Mouse (Mus musculus) neural tube, embryonic 11.5 days (tissue): Measurements from ENCODE around the gene Ccl19. TPM values are rescaled to one million over a fixed set of nuclear protein-coding genes. Genes with fewer than 3 reads are reported as not detected.
"Not testable (repeated sequence)": the region's sequence is repeated elsewhere in the genome, so short reads cannot be mapped to it uniquely, and the experiment has no call there.

ENCODE experiments used
- ATAC-seq: fragments of 200-750 bp; cut with Nextera tagmentation; 2 replicates; pipeline ENCODE4 v1.8.0; 2017; ENCODE audit warnings: moderate number of reproducible peaks, mild to moderate bottlenecking, moderate TSS enrichment, moderate library complexity; ENCODE audit not compliant: insufficient read depth, low FRiP score, low TSS enrichment
- DNase-seq: peaks from one replicate; pipeline ENCODE4 v3.0.0-alpha.2; 2015; ENCODE audit warnings: low spot score
- H3K27ac ChIP-seq: fragments of 300-500 bp; sonication (generic); 2 replicates; pipeline ENCODE4 v1.5.1; 2014; ENCODE audit warnings: low read depth, mild to moderate bottlenecking, low read length
- H3K27me3 ChIP-seq: fragments of 300-500 bp; sonication (generic); 2 replicates; pipeline ENCODE4 v1.6.1; 2014; ENCODE audit warnings: mild to moderate bottlenecking, low read length, mixed read lengths; ENCODE audit not compliant: control insufficient read depth, insufficient read depth
- H3K36me3 ChIP-seq: fragments of 300-500 bp; sonication (generic); 2 replicates; pipeline ENCODE4 v1.6.1; 2014; ENCODE audit warnings: mild to moderate bottlenecking, low read length, moderate library complexity, mixed read lengths; ENCODE audit not compliant: control insufficient read depth, insufficient read depth
- H3K4me1 ChIP-seq: fragments of 300-500 bp; sonication (generic); 2 replicates; pipeline ENCODE4 v1.6.1; 2014; ENCODE audit warnings: low read length, mixed read lengths; ENCODE audit not compliant: control insufficient read depth, insufficient read depth
- H3K4me2 ChIP-seq: fragments of 300-500 bp; sonication (generic); 2 replicates; pipeline ENCODE4 v1.6.1; 2014; ENCODE audit warnings: low read depth, mild to moderate bottlenecking, moderate library complexity
- H3K4me3 ChIP-seq: fragments of 300-500 bp; sonication (generic); 2 replicates; pipeline ENCODE4 v1.5.1; 2014; ENCODE audit warnings: low read depth, low read length
- H3K9ac ChIP-seq: fragments of 300-500 bp; sonication (generic); 2 replicates; pipeline ENCODE4 v1.6.1; 2014; ENCODE audit warnings: mild to moderate bottlenecking, low read length
- H3K9me3 ChIP-seq: fragments of 300-500 bp; sonication (generic); 2 replicates; pipeline ENCODE4 v1.6.1; 2016; ENCODE audit warnings: low read length; ENCODE audit not compliant: control insufficient read depth
- WGBS: fragments of 180-500 bp; shearing (Covaris S2); extraction: QIAGEN DNeasy Blood & Tissue Kit; methylation state at CpG from one replicate; pipeline ENCODE4 v1.1.7; 2014; 5-methylcytosine and 5-hydroxymethylcytosine counted together
- polyA plus RNA-seq: library from polyadenylated mRNA; unstranded; fragments of >200 nt; fragmentation: Nextera tagmentation; extraction: Ambion mirVana; gene quantifications from 2 replicates; pipeline ENCODE4 v1.2.1, GENCODE M21; 2014

Ccl19 gene
- not detected in 2 replicates for polyA plus RNA-seq

DNA sequence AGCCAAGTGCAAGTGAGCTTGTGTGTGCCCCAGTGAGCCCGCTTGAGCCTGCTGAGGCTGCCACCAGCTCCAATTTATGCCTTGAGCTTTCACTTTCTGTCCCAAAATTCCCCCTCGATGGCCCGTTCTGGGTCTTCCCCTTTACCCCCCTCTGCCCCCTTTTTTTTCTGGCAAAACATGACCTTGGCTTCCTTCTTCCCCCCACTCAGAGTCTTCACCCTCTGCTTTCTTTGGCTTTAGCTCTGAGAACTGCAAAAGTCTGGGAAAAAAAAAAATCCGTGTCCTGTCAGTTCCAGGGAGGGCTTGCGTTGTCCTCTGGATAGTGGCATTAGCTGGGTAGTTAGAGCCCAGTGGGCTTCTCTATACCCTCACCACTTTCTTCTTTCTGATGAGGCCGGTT lies at the start of gene Ccl19:
Gene Ccl19 (minus strand): TSS at position 101 of the 400 bp plus-strand sequence.
- H3K27me3 ChIP-seq, DNase-seq, H3K36me3 ChIP-seq, H3K4me2 ChIP-seq, ATAC-seq, H3K9ac ChIP-seq, H3K9me3 ChIP-seq, H3K27ac ChIP-seq, H3K4me1 ChIP-seq, H3K4me3 ChIP-seq: not testable (repeated sequence)
- WGBS = no CpG with 5 or more reads among the region's 6 CpGs

- WGBS = no CpG with 5 or more reads among the region's 5 CpGs
- H3K36me3 ChIP-seq, H3K27me3 ChIP-seq, H3K4me1 ChIP-seq, H3K9me3 ChIP-seq, H3K4me2 ChIP-seq, H3K27ac ChIP-seq, H3K9ac ChIP-seq, ATAC-seq, H3K4me3 ChIP-seq, DNase-seq: not testable (repeated sequence)
These were observed 17.5 kb upstream of the Ccl19 start, which contains the start of gene Ccl21a for GRCm38 (mm10) chr4:42773893-42774292. Gene Ccl21a (minus strand): TSS chr4:42773993.

DNA sequence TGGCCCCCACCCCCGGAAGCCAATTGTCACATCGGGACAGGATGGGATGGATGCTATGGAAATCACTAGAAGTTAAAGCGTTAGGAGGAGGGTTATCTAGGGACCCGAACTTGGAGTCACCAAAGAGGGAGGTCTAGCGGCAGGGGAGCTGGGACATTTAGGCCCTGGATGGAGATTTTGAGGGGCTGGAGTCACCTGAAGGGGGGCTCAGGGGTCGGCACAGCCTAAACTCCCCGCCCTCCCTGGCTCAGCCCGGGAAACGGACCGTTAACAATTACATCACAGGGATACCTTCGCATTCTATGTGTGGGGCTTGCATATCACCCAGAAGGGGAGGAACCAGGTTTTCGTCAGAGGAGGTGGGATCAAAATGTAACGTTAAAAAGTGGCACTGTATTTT lies 21.1 kb downstream of the Ccl19 start, which contains the start of gene 4930578G10Rik:
Gene 4930578G10Rik (plus strand): TSS at position 301 of the 400 bp plus-strand sequence.
- WGBS = no CpG with 5 or more reads among the region's 13 CpGs

More for the DNA sequence above, 21.1 kb downstream of the Ccl19 start, which contains the start of gene 4930578G10Rik:
- not testable (repeated sequence) for ATAC-seq, H3K27me3 ChIP-seq, H3K9me3 ChIP-seq, H3K4me1 ChIP-seq, H3K4me3 ChIP-seq, DNase-seq, H3K27ac ChIP-seq, H3K9ac ChIP-seq, H3K4me2 ChIP-seq, H3K36me3 ChIP-seq

Other genes with a start within 250 kb of the Ccl19 start
- 0.16 TPM in 1 of 2 replicates, not detected in the other for gene Fam205a2, start 228.4 kb downstream of the Ccl19 start, polyA plus RNA-seq
- gene Gm10591, start 144.4 kb downstream of the Ccl19 start, polyA plus RNA-seq = not detected in 2 replicates
- gene Gm2564, start 126.9 kb downstream of the Ccl19 start, polyA plus RNA-seq = not detected in 2 replicates
- gene Ccl27b, start 101.3 kb downstream of the Ccl19 start, polyA plus RNA-seq = not detected in 2 replicates
- gene Il11ra2, start 94.7 kb downstream of the Ccl19 start, polyA plus RNA-seq = not detected in 2 replicates
- 1.2 TPM in 1 of 2 replicates, not detected in the other for gene 4930578G10Rik, start 21.0 kb downstream of the Ccl19 start, polyA plus RNA-seq
- 0.97 and 1.0 TPM in 2 replicates for gene Ccl21a, start 17.4 kb upstream of the Ccl19 start, polyA plus RNA-seq
- 0.15 TPM in 1 of 2 replicates, not detected in the other for gene Fam205a1, start 97.3 kb upstream of the Ccl19 start, polyA plus RNA-seq
- gene Gm12394, start 100.2 kb upstream of the Ccl19 start, polyA plus RNA-seq = 0.69 and 0.73 TPM in 2 replicates
- gene Fam205c, start 117.7 kb upstream of the Ccl19 start, polyA plus RNA-seq = 0.55 and 1.4 TPM in 2 replicates
- 2.7 and 3.6 TPM in 2 replicates for gene Phf24, start 160.1 kb upstream of the Ccl19 start, polyA plus RNA-seq
- gene Dnajb5, start 193.2 kb upstream of the Ccl19 start, polyA plus RNA-seq = 21.3 and 21.5 TPM in 2 replicates
- 0.39 and 0.56 TPM in 2 replicates for gene 1700022I11Rik, start 213.0 kb upstream of the Ccl19 start, polyA plus RNA-seq
- gene Vcp, start 243.9 kb upstream of the Ccl19 start, polyA plus RNA-seq = 664 and 691 TPM in 2 replicates